Mouse (Mus musculus): Measurements from ENCODE around the gene Car5a. TPM values are rescaled to one million over a fixed set of nuclear protein-coding genes. Genes with fewer than 3 reads are reported as not detected.

The Car5a gene
- polyA plus RNA-seq, 1 experiment from 2014 or later, result not detected

- no peaks in the 10 kb centered on the region for H3K36me3 ChIP-seq
- H3K4me2 ChIP-seq, result peak overlapping the region; percentile 99
- peaks cover 64% of the 10 kb centered on the region for H3K4me1 ChIP-seq (replicated peaks)
- no peak overlapping the region for H3K27ac ChIP-seq (ENCODE audit: poor library complexity, severe bottlenecking)
- peak overlapping the region; percentile 89 for H3K4me3 ChIP-seq
- no peak for ATAC-seq (ENCODE audit: insufficient number of reproducible peaks, low FRiP score)
- H3K9ac ChIP-seq, result peak overlapping the region; percentile 86
- 29% methylated on average over 5 of the region's 5 CpGs for WGBS
- 0 out of 2 replicates have a peak, but pooled peaks cover 3% of the 10 kb centered on the region for H3K27me3 ChIP-seq (replicated peaks)
- H3K9me3 ChIP-seq (replicated peaks), result no peaks in the 10 kb centered on the region
Measured at GRCm38 (mm10) chr8:121905864-121906263, 38.8 kb downstream of the Car5a start.

GRCm38 (mm10) chr8:121905420-121905819 is 39.3 kb downstream of the Car5a start:
- H3K9ac ChIP-seq, result no peak overlapping the region
- peak overlapping the region; percentile 99 for H3K4me2 ChIP-seq
- H3K9me3 ChIP-seq (replicated peaks), result no peaks in the 10 kb centered on the region
- H3K4me1 ChIP-seq (replicated peaks), result peaks cover 64% of the 10 kb centered on the region
- no peak overlapping the region for H3K27ac ChIP-seq (ENCODE audit: poor library complexity, severe bottlenecking)
- 0 out of 2 replicates have a peak, but pooled peaks cover 3% of the 10 kb centered on the region for H3K27me3 ChIP-seq (replicated peaks)
- H3K4me3 ChIP-seq, result peak overlapping the region; percentile 89
- no peaks in the 10 kb centered on the region for H3K36me3 ChIP-seq
- 49% methylated on average over 1 of the region's 1 CpGs for whole genome bisulfite sequencing
- no peak for ATAC-seq (ENCODE audit: insufficient number of reproducible peaks, low FRiP score)

GRCm38 (mm10) chr8:121904999-121905398 is 39.7 kb downstream of the Car5a start:
- no peaks in the 10 kb centered on the region for H3K9me3 ChIP-seq (replicated peaks)
- 0 out of 2 replicates have a peak, but pooled peaks cover 3% of the 10 kb centered on the region for H3K27me3 ChIP-seq (replicated peaks)
- no peak overlapping the region for H3K9ac ChIP-seq
- H3K4me2 ChIP-seq, result peak overlapping the region; percentile 99
- H3K27ac ChIP-seq (ENCODE audit: poor library complexity, severe bottlenecking), result no peak overlapping the region
- H3K36me3 ChIP-seq, result no peaks in the 10 kb centered on the region
- no peak for ATAC-seq (ENCODE audit: insufficient number of reproducible peaks, low FRiP score)
- no peak overlapping the region for H3K4me3 ChIP-seq
- H3K4me1 ChIP-seq (replicated peaks), result peaks cover 64% of the 10 kb centered on the region
- WGBS, result 82% methylated on average over 9 of the region's 9 CpGs

GRCm38 (mm10) chr8:121903977-121904376 is 40.7 kb downstream of the Car5a start:
- Histone ChIP-seq H3K4me3 (no peak overlapping the region), H3K9ac (no peak overlapping the region), H3K27me3 (replicated peaks) (no peaks in the 10 kb centered on the region), H3K9me3 (replicated peaks) (no peaks in the 10 kb centered on the region), H3K4me2 (no peak overlapping the region), H3K4me1 (replicated peaks) (peaks cover 65% of the 10 kb centered on the region), H3K36me3 (no peaks in the 10 kb centered on the region), H3K27ac (ENCODE audit: poor library complexity, severe bottlenecking) (no peak overlapping the region)
- WGBS, result 45% methylated on average over 6 of the region's 6 CpGs
- ATAC-seq (ENCODE audit: insufficient number of reproducible peaks, low FRiP score), result no peak

- peaks cover 77% of the 10 kb centered on the region for H3K4me1 ChIP-seq (replicated peaks)
- peak overlapping the region; percentile 37 for H3K27ac ChIP-seq (ENCODE audit: poor library complexity, severe bottlenecking)
- no peak for ATAC-seq (ENCODE audit: insufficient number of reproducible peaks, low FRiP score)
- no peak overlapping the region for H3K4me3 ChIP-seq
- no peaks in the 10 kb centered on the region for H3K9me3 ChIP-seq (replicated peaks)
- no peak overlapping the region for H3K4me2 ChIP-seq
- WGBS, result 44% methylated on average over 8 of the region's 8 CpGs
- H3K27me3 ChIP-seq (replicated peaks), result no peaks in the 10 kb centered on the region
- peak overlapping the region; percentile 33; the same call in 1 of the 2 replicates for H3K9ac ChIP-seq
- H3K36me3 ChIP-seq, result no peaks in the 10 kb centered on the region
Measured at GRCm38 (mm10) chr8:121901498-121902236, 43.0 kb downstream of the Car5a start.

GRCm38 (mm10) chr8:121899180-121900044 is 45.3 kb downstream of the Car5a start:
- Histone ChIP-seq H3K36me3 (peaks cover 4% of the 10 kb centered on the region; the same call in 1 of the 2 replicates), H3K27me3 (replicated peaks) (no peaks in the 10 kb centered on the region), H3K4me3 (no peak overlapping the region), H3K4me1 (replicated peaks) (peaks cover 64% of the 10 kb centered on the region), H3K27ac (ENCODE audit: poor library complexity, severe bottlenecking) (peak overlapping the region; percentile 91), H3K4me2 (peak overlapping the region; percentile 55), H3K9me3 (replicated peaks) (no peaks in the 10 kb centered on the region), H3K9ac (peak overlapping the region; percentile 26)
- WGBS, result 68% methylated on average over 18 of the region's 18 CpGs
- ATAC-seq (ENCODE audit: insufficient number of reproducible peaks, low FRiP score), result peak; percentile 86

- peaks cover 4% of the 10 kb centered on the region; the same call in 1 of the 2 replicates for H3K36me3 ChIP-seq
- H3K4me1 ChIP-seq (replicated peaks), result peaks cover 60% of the 10 kb centered on the region
- H3K4me3 ChIP-seq, result peak overlapping the region; percentile 14; the same call in 1 of the 2 replicates
- H3K27me3 ChIP-seq (replicated peaks), result no peaks in the 10 kb centered on the region
- peak overlapping the region; percentile 26 for H3K9ac ChIP-seq
- peak overlapping the region; percentile 91 for H3K27ac ChIP-seq (ENCODE audit: poor library complexity, severe bottlenecking)
- H3K9me3 ChIP-seq (replicated peaks), result no peaks in the 10 kb centered on the region
- WGBS, result 5% methylated on average over 4 of the region's 4 CpGs
- H3K4me2 ChIP-seq, result peak overlapping the region; percentile 55
- ATAC-seq (ENCODE audit: insufficient number of reproducible peaks, low FRiP score), result peak; percentile 89
Measured at GRCm38 (mm10) chr8:121898401-121898931, 46.2 kb downstream of the Car5a start.

GRCm38 (mm10) chr8:121897871-121898381 is 46.8 kb downstream of the Car5a start:
- peaks cover 65% of the 10 kb centered on the region for H3K4me1 ChIP-seq (replicated peaks)
- H3K27ac ChIP-seq (ENCODE audit: poor library complexity, severe bottlenecking), result peak overlapping the region; percentile 91
- peak overlapping the region; percentile 55 for H3K4me2 ChIP-seq
- peaks cover 4% of the 10 kb centered on the region; the same call in 1 of the 2 replicates for H3K36me3 ChIP-seq
- no peaks in the 10 kb centered on the region for H3K27me3 ChIP-seq (replicated peaks)
- peak overlapping the region; percentile 14; the same call in 1 of the 2 replicates for H3K4me3 ChIP-seq
- WGBS, result 24% methylated on average over 7 of the region's 7 CpGs
- H3K9ac ChIP-seq, result peak overlapping the region; percentile 26
- no peaks in the 10 kb centered on the region for H3K9me3 ChIP-seq (replicated peaks)
- ATAC-seq (ENCODE audit: insufficient number of reproducible peaks, low FRiP score), result peak; percentile 31; the same call in 1 of the 2 replicates

GRCm38 (mm10) chr8:121897205-121897604 is 47.5 kb downstream of the Car5a start:
- 0 out of 2 replicates have a peak overlapping the region, but pooled peaks have one; percentile 55 for H3K4me2 ChIP-seq

GRCm38 (mm10) chr8:121896476-121897145 is 48.1 kb downstream of the Car5a start:
- Histone ChIP-seq H3K4me3 (no peak overlapping the region), H3K9ac (0 out of 2 replicates have a peak overlapping the region, but pooled peaks have one; percentile 8), H3K27ac (ENCODE audit: poor library complexity, severe bottlenecking) (no peak overlapping the region), H3K4me2 (no peak overlapping the region), H3K9me3 (replicated peaks) (no peaks in the 10 kb centered on the region), H3K36me3 (peaks cover 4% of the 10 kb centered on the region; the same call in 1 of the 2 replicates), H3K4me1 (replicated peaks) (peaks cover 57% of the 10 kb centered on the region), H3K27me3 (replicated peaks) (no peaks in the 10 kb centered on the region)
- no peak for ATAC-seq (ENCODE audit: insufficient number of reproducible peaks, low FRiP score)
- 70% methylated on average over 12 of the region's 12 CpGs for WGBS

More at GRCm38 (mm10) chr8:121897205-121897604, 47.5 kb downstream of the Car5a start:
- no peak overlapping the region for H3K4me3 ChIP-seq
- H3K27me3 ChIP-seq (replicated peaks), result no peaks in the 10 kb centered on the region
- H3K36me3 ChIP-seq, result peaks cover 4% of the 10 kb centered on the region; the same call in 1 of the 2 replicates
- H3K9ac ChIP-seq, result no peak overlapping the region
- WGBS, result 91% methylated on average over 9 of the region's 9 CpGs
- no peaks in the 10 kb centered on the region for H3K9me3 ChIP-seq (replicated peaks)
- H3K4me1 ChIP-seq (replicated peaks), result peaks cover 63% of the 10 kb centered on the region
- ATAC-seq (ENCODE audit: insufficient number of reproducible peaks, low FRiP score), result no peak
- H3K27ac ChIP-seq (ENCODE audit: poor library complexity, severe bottlenecking), result 0 out of 2 replicates have a peak overlapping the region, but pooled peaks have one; percentile 91
